Mouse (Mus musculus) midbrain, embryonic 13.5 days (tissue): ENCODE data around the gene 2610318N02Rik. TPM values are rescaled to one million over a fixed set of nuclear protein-coding genes. Genes with fewer than 3 reads are reported as not detected.

Experiments used
- ATAC-seq: fragments of 200-750 bp; cut with Nextera tagmentation; 2 replicates; pipeline ENCODE4 v1.8.0; 2017; ENCODE audit warnings: mild to moderate bottlenecking, moderate TSS enrichment, moderate library complexity
- H3K27ac ChIP-seq: fragments of 300-500 bp; sonication (generic); 2 replicates; pipeline ENCODE4 v1.5.1; 2015; ENCODE audit warnings: inconsistent platforms, mild to moderate bottlenecking, moderate library complexity
- H3K27me3 ChIP-seq: fragments of 300-500 bp; sonication (generic); 2 replicates; pipeline ENCODE4 v1.6.1; 2015; ENCODE audit warnings: mild to moderate bottlenecking, inconsistent platforms
- H3K36me3 ChIP-seq: fragments of 300-500 bp; sonication (generic); 2 replicates; pipeline ENCODE4 v1.6.1; 2015; ENCODE audit warnings: mild to moderate bottlenecking, inconsistent platforms
- H3K4me1 ChIP-seq: fragments of 300-500 bp; sonication (generic); replicated peaks from 2 replicates; pipeline ENCODE4 v1.6.1; 2015; ENCODE audit warnings: inconsistent platforms
- H3K4me2 ChIP-seq: fragments of 300-500 bp; sonication (generic); replicated peaks from 2 replicates; pipeline ENCODE4 v1.6.1; 2015; ENCODE audit warnings: moderate library complexity, mild to moderate bottlenecking, inconsistent platforms
- H3K4me3 ChIP-seq: fragments of 300-500 bp; sonication (generic); replicated peaks from 2 replicates; pipeline ENCODE4 v1.5.1; 2015; ENCODE audit warnings: mild to moderate bottlenecking, inconsistent platforms
- H3K9ac ChIP-seq: fragments of 300-500 bp; sonication (generic); replicated peaks from 2 replicates; pipeline ENCODE4 v1.6.1; 2015; ENCODE audit warnings: mild to moderate bottlenecking, inconsistent platforms
- H3K9me3 ChIP-seq: fragments of 300-500 bp; sonication (generic); 2 replicates; pipeline ENCODE4 v1.6.1; 2016; ENCODE audit warnings: mild to moderate bottlenecking, inconsistent platforms
- WGBS: fragments of 180-500 bp; shearing (Covaris S2); methylation state at CpG from one replicate; pipeline ENCODE4 v1.1.7; 2015; 5-methylcytosine and 5-hydroxymethylcytosine counted together
- polyA plus RNA-seq: library from polyadenylated mRNA; unstranded; fragments of >200 nt; fragmentation: Nextera tagmentation; extraction: Ambion mirVana; gene quantifications from 2 replicates; pipeline ENCODE4 v1.2.1, GENCODE M21; 2015

The 2610318N02Rik gene
- polyA plus RNA-seq, 1 experiment from 2014 or later, result 35.5 TPM

- H3K9me3 ChIP-seq, result no peaks in the 10 kb centered on the region
- no peak overlapping the region for H3K4me2 ChIP-seq
- no peak overlapping the region for H3K9ac ChIP-seq
- no peaks in the 10 kb centered on the region for H3K27me3 ChIP-seq
- WGBS, result 96% methylated on average over 3 of the region's 3 CpGs
- H3K4me3 ChIP-seq, result no peak overlapping the region
- H3K4me1 ChIP-seq, result no peaks in the 10 kb centered on the region
- ATAC-seq, result no peak
- peaks cover 93% of the 10 kb centered on the region for H3K36me3 ChIP-seq
- H3K27ac ChIP-seq, result no peak overlapping the region
These were observed 28.0 kb downstream of the 2610318N02Rik start for GRCm38 (mm10) chr16:17096938-17097337.

- 0 out of 2 replicates have a peak, but pooled peaks have one; percentile 10 for ATAC-seq
- 74% methylated on average over 3 of the region's 3 CpGs for WGBS
- no peak overlapping the region for H3K4me3 ChIP-seq
These were observed 36.6 kb downstream of the 2610318N02Rik start for GRCm38 (mm10) chr16:17088346-17088745.

GRCm38 (mm10) chr16:17086669-17087193 is 38.2 kb downstream of the 2610318N02Rik start:
- Histone ChIP-seq H3K9ac (no peak overlapping the region; the same call in 1 of the 2 replicates), H3K27me3 (no peaks in the 10 kb centered on the region), H3K4me2 (no peak overlapping the region), H3K36me3 (peaks cover 100% of the 10 kb centered on the region), H3K4me1 (no peaks in the 10 kb centered on the region), H3K9me3 (no peaks in the 10 kb centered on the region), H3K4me3 (no peak overlapping the region), H3K27ac (no peak overlapping the region)
- 78% methylated on average over 13 of the region's 13 CpGs for WGBS
- ATAC-seq, result no peak

More at GRCm38 (mm10) chr16:17088346-17088745, 36.6 kb downstream of the 2610318N02Rik start:
- H3K27me3 ChIP-seq, result no peaks in the 10 kb centered on the region
- no peaks in the 10 kb centered on the region for H3K9me3 ChIP-seq
- H3K36me3 ChIP-seq, result peaks cover 97% of the 10 kb centered on the region
- H3K27ac ChIP-seq, result no peak overlapping the region
- no peak overlapping the region for H3K9ac ChIP-seq
- no peaks in the 10 kb centered on the region for H3K4me1 ChIP-seq
- no peak overlapping the region for H3K4me2 ChIP-seq

GRCm38 (mm10) chr16:17086241-17086640 is 38.7 kb downstream of the 2610318N02Rik start:
- Histone ChIP-seq H3K36me3 (peaks cover 100% of the 10 kb centered on the region), H3K9ac (no peak overlapping the region), H3K4me2 (no peak overlapping the region), H3K9me3 (no peaks in the 10 kb centered on the region), H3K27me3 (no peaks in the 10 kb centered on the region), H3K27ac (no peak overlapping the region), H3K4me1 (no peaks in the 10 kb centered on the region), H3K4me3 (no peak overlapping the region)
- ATAC-seq, result no peak
- 92% methylated on average over 3 of the region's 3 CpGs for whole genome bisulfite sequencing

- H3K9me3 ChIP-seq, result no peaks in the 10 kb centered on the region
- WGBS, result 95% methylated on average over 4 of the region's 4 CpGs
- peaks cover 99% of the 10 kb centered on the region for H3K36me3 ChIP-seq
- no peak overlapping the region for H3K4me3 ChIP-seq
- H3K4me2 ChIP-seq, result no peak overlapping the region
- ATAC-seq, result no peak
- H3K9ac ChIP-seq, result no peak overlapping the region
- H3K27me3 ChIP-seq, result no peaks in the 10 kb centered on the region
- H3K4me1 ChIP-seq, result no peaks in the 10 kb centered on the region
- no peak overlapping the region for H3K27ac ChIP-seq
These were observed 39.3 kb downstream of the 2610318N02Rik start for GRCm38 (mm10) chr16:17085636-17086035.

GRCm38 (mm10) chr16:17082121-17082792 is 42.7 kb downstream of the 2610318N02Rik start:
- Histone ChIP-seq H3K4me1 (no peaks in the 10 kb centered on the region), H3K9ac (no peak overlapping the region), H3K36me3 (peaks cover 95% of the 10 kb centered on the region), H3K9me3 (no peaks in the 10 kb centered on the region), H3K27ac (no peak overlapping the region), H3K27me3 (no peaks in the 10 kb centered on the region), H3K4me2 (no peak overlapping the region), H3K4me3 (no peak overlapping the region)
- ATAC-seq, result no peak
- 89% methylated on average over 6 of the region's 6 CpGs for WGBS

GRCm38 (mm10) chr16:17078101-17078500 is 46.9 kb downstream of the 2610318N02Rik start:
- ATAC-seq, result no peak
- Histone ChIP-seq H3K27ac (no peak overlapping the region), H3K4me3 (no peak overlapping the region), H3K9ac (no peak overlapping the region), H3K4me2 (no peak overlapping the region), H3K27me3 (no peaks in the 10 kb centered on the region), H3K4me1 (peaks cover 17% of the 10 kb centered on the region), H3K9me3 (no peaks in the 10 kb centered on the region), H3K36me3 (peaks cover 87% of the 10 kb centered on the region)
- 90% methylated on average over 7 of the region's 7 CpGs for WGBS

- ATAC-seq, result no peak
- Histone ChIP-seq H3K36me3 (peaks cover 80% of the 10 kb centered on the region), H3K4me2 (no peak overlapping the region), H3K9me3 (no peaks in the 10 kb centered on the region), H3K9ac (no peak overlapping the region), H3K27ac (no peak overlapping the region), H3K4me3 (no peak overlapping the region), H3K4me1 (peaks cover 27% of the 10 kb centered on the region), H3K27me3 (no peaks in the 10 kb centered on the region)
These were observed 48.1 kb downstream of the 2610318N02Rik start for GRCm38 (mm10) chr16:17076869-17077268.

- Histone ChIP-seq H3K9me3 (no peaks in the 10 kb centered on the region), H3K36me3 (peaks cover 74% of the 10 kb centered on the region), H3K9ac (no peak overlapping the region), H3K27ac (no peak overlapping the region), H3K4me1 (peaks cover 32% of the 10 kb centered on the region), H3K4me2 (no peak overlapping the region), H3K27me3 (no peaks in the 10 kb centered on the region), H3K4me3 (no peak overlapping the region)
- 97% methylated on average over 2 of the region's 2 CpGs for WGBS
- ATAC-seq, result no peak
These were observed 48.7 kb downstream of the 2610318N02Rik start for GRCm38 (mm10) chr16:17076301-17076700.

GRCm38 (mm10) chr16:17073000-17073399 is 52.0 kb downstream of the 2610318N02Rik start:
- no peak for ATAC-seq
- Histone ChIP-seq H3K36me3 (peaks cover 46% of the 10 kb centered on the region), H3K4me1 (peaks cover 44% of the 10 kb centered on the region), H3K27me3 (no peaks in the 10 kb centered on the region), H3K9ac (no peak overlapping the region), H3K9me3 (no peaks in the 10 kb centered on the region), H3K4me2 (no peak overlapping the region), H3K27ac (no peak overlapping the region), H3K4me3 (no peak overlapping the region)
- 97% methylated on average over 7 of the region's 7 CpGs for WGBS

- no peak overlapping the region for H3K27ac ChIP-seq
These were observed 54.3 kb downstream of the 2610318N02Rik start for GRCm38 (mm10) chr16:17070716-17071115.

GRCm38 (mm10) chr16:17069511-17070443 is 55.2 kb downstream of the 2610318N02Rik start, which contains the start of gene Ypel1:
Gene Ypel1 (plus strand): TSS chr16:17069696.
- Histone ChIP-seq H3K9ac (peak within 1 kb of the TSS; percentile 87), H3K27me3 (no peaks in the 10 kb centered on the region), H3K36me3 (peaks cover 21% of the 10 kb centered on the region), H3K4me3 (peak within 1 kb of the TSS; percentile 76), H3K4me2 (peak within 1 kb of the TSS; percentile 74), H3K4me1 (peaks cover 44% of the 10 kb centered on the region), H3K27ac (peak within 1 kb of the TSS; percentile 96), H3K9me3 (no peaks in the 10 kb centered on the region)
- 1% methylated on average over 73 of the region's 76 CpGs for WGBS
- ATAC-seq, result peak; percentile 97

More at GRCm38 (mm10) chr16:17070716-17071115, 54.3 kb downstream of the 2610318N02Rik start:
- 40% methylated on average over 6 of the region's 6 CpGs for WGBS
- ATAC-seq, result 0 out of 2 replicates have a peak, but pooled peaks have one; percentile 6
- Histone ChIP-seq H3K9me3 (no peaks in the 10 kb centered on the region), H3K9ac (peak overlapping the region; percentile 87), H3K36me3 (peaks cover 30% of the 10 kb centered on the region), H3K27me3 (no peaks in the 10 kb centered on the region), H3K4me3 (peak overlapping the region; percentile 76), H3K4me1 (peaks cover 44% of the 10 kb centered on the region), H3K4me2 (peak overlapping the region; percentile 74)
